Mouse (Mus musculus) forebrain, embryonic 15.5 days (tissue): Measurements from ENCODE around the gene Nsmf. TPM values are rescaled to one million over a fixed set of nuclear protein-coding genes. Genes with fewer than 3 reads are reported as not detected.
A peak's percentile ranks its signal among the peaks of the same experiment; 100 is the strongest.

Experiments used
- ATAC-seq: fragments of 200-750 bp; cut with Nextera tagmentation; replicated peaks from 2 replicates; pipeline ENCODE4 v1.8.0; 2017; ENCODE audit warnings: mild to moderate bottlenecking, moderate TSS enrichment, moderate library complexity
- H3K27ac ChIP-seq: fragments of 300-500 bp; sonication (generic); replicated peaks from 2 replicates; pipeline ENCODE4 v1.5.1; 2015; ENCODE audit warnings: mild to moderate bottlenecking, inconsistent platforms
- H3K27me3 ChIP-seq: fragments of 300-500 bp; sonication (generic); 2 replicates; pipeline ENCODE4 v1.6.1; 2015; ENCODE audit warnings: inconsistent platforms
- H3K36me3 ChIP-seq: fragments of 300-500 bp; sonication (generic); 2 replicates; pipeline ENCODE4 v1.6.1; 2015; ENCODE audit warnings: mild to moderate bottlenecking, inconsistent platforms
- H3K4me1 ChIP-seq: fragments of 300-500 bp; sonication (generic); 2 replicates; pipeline ENCODE4 v1.6.1; 2015; ENCODE audit warnings: inconsistent platforms
- H3K4me2 ChIP-seq: fragments of 300-500 bp; sonication (generic); replicated peaks from 2 replicates; pipeline ENCODE4 v1.6.1; 2015; ENCODE audit warnings: mild to moderate bottlenecking, inconsistent platforms
- H3K4me3 ChIP-seq: fragments of 300-500 bp; sonication (generic); 2 replicates; pipeline ENCODE4 v1.5.1; 2015; ENCODE audit warnings: mild to moderate bottlenecking, inconsistent platforms
- H3K9ac ChIP-seq: fragments of 300-500 bp; sonication (generic); replicated peaks from 2 replicates; pipeline ENCODE4 v1.6.1; 2015; ENCODE audit warnings: mild to moderate bottlenecking, inconsistent platforms
- H3K9me3 ChIP-seq: fragments of 300-500 bp; sonication (generic); 2 replicates; pipeline ENCODE4 v1.6.1; 2016; ENCODE audit warnings: inconsistent platforms
- whole genome bisulfite sequencing: fragments of 180-500 bp; shearing (Covaris S2); methylation state at CpG from one replicate; pipeline ENCODE4 v1.1.7; 2015; ENCODE audit warnings: mixed read lengths; 5-methylcytosine and 5-hydroxymethylcytosine counted together
- polyA plus RNA-seq: library from polyadenylated mRNA; unstranded; fragments of >200 nt; fragmentation: Nextera tagmentation; extraction: Ambion mirVana; gene quantifications from 2 replicates; pipeline ENCODE4 v1.2.1, GENCODE M21; 2015

Gene Nsmf
- polyA plus RNA-seq, result 194 and 209 TPM in 2 replicates

GRCm38 (mm10) chr2:25054221-25055067, at the start of gene Nsmf:
Nsmf (plus strand) TSS chr2:25054355.
- H3K27me3 ChIP-seq, result no peaks in the 10 kb centered on the region
- H3K36me3 ChIP-seq, result peaks cover 25% of the 10 kb centered on the region
- peak within 1 kb of the TSS; percentile 83 for H3K9ac ChIP-seq
- peak within 1 kb of the TSS; percentile 77 for H3K27ac ChIP-seq
- ATAC-seq, result peak; percentile 83
- H3K4me1 ChIP-seq, result peaks cover 25% of the 10 kb centered on the region
- H3K9me3 ChIP-seq, result no peaks in the 10 kb centered on the region
- H3K4me2 ChIP-seq, result peak within 1 kb of the TSS; percentile 89
- WGBS, result 4% methylated on average over 47 of the region's 47 CpGs
- peak within 1 kb of the TSS; percentile 80 for H3K4me3 ChIP-seq

DNA sequence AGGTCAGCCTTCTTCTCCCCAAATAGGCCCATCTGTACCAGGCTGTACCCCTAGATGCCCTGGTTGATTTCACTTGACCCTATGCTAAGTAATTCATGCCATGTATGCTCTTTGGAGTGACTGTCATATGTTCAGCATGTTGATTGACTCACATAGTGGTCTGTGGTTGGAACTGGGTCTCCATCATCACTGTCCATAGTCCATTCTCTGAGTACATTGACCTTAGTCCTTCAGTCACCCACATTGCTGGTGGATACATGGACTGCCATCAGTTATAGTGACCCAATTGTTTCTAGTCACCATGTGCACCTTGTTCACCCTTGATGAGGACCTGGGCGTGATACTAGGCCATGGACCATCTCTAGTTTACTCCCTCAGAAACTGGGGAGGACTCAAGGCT, 47.4 kb upstream of the Nsmf start:
- ATAC-seq, result no peak
- no peak overlapping the region for H3K4me2 ChIP-seq
- H3K9me3 ChIP-seq, result no peaks in the 10 kb centered on the region
- no peaks in the 10 kb centered on the region for H3K36me3 ChIP-seq
- WGBS, result 100% methylated on average over 1 of the region's 1 CpGs
- no peaks in the 10 kb centered on the region for H3K4me1 ChIP-seq
- no peaks in the 10 kb centered on the region for H3K27me3 ChIP-seq
- H3K9ac ChIP-seq, result no peak overlapping the region
- H3K27ac ChIP-seq, result no peak overlapping the region
- H3K4me3 ChIP-seq, result no peak overlapping the region

- Histone ChIP-seq H3K4me3 (no peak overlapping the region), H3K27me3 (no peaks in the 10 kb centered on the region), H3K36me3 (no peaks in the 10 kb centered on the region), H3K9me3 (no peaks in the 10 kb centered on the region), H3K9ac (no peak overlapping the region), H3K27ac (no peak overlapping the region), H3K4me2 (no peak overlapping the region), H3K4me1 (no peaks in the 10 kb centered on the region)
- no peak for ATAC-seq
Observed at GRCm38 (mm10) chr2:25008250-25008649, 45.9 kb upstream of the Nsmf start.

DNA sequence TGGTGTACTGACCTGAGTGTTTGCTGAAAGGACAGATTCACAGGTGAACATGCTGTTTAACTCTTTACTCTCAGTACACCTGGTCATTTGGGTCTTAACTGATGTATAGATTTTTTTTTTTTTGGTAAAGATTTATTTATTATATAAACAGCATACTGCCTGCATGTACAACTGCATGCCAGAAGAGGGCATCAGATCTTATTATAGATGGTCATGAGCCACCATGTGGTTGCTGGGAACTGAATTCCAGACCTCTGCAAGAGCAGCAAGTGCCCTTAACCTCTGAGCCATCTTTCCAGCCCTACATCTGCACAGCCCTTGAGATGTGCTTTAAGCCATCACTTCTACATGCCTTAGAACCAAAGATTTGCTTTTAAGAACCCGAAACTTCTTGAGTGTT, 31.5 kb upstream of the Nsmf start:
- no peak for ATAC-seq
- Histone ChIP-seq H3K4me3 (no peak overlapping the region), H3K9me3 (no peaks in the 10 kb centered on the region), H3K9ac (no peak overlapping the region), H3K27ac (no peak overlapping the region), H3K4me1 (no peaks in the 10 kb centered on the region), H3K4me2 (no peak overlapping the region), H3K27me3 (no peaks in the 10 kb centered on the region), H3K36me3 (no peaks in the 10 kb centered on the region)
- 92% methylated on average over 1 of the region's 1 CpGs for WGBS

- Histone ChIP-seq H3K27me3 (no peaks in the 10 kb centered on the region), H3K27ac (no peak overlapping the region), H3K4me3 (no peak overlapping the region), H3K36me3 (no peaks in the 10 kb centered on the region), H3K4me2 (no peak overlapping the region), H3K9ac (no peak overlapping the region), H3K9me3 (no peaks in the 10 kb centered on the region), H3K4me1 (no peaks in the 10 kb centered on the region)
- no peak for ATAC-seq
- WGBS, result 78% methylated on average over 1 of the region's 1 CpGs
Observed at GRCm38 (mm10) chr2:25025109-25025508, 29.0 kb upstream of the Nsmf start.

DNA sequence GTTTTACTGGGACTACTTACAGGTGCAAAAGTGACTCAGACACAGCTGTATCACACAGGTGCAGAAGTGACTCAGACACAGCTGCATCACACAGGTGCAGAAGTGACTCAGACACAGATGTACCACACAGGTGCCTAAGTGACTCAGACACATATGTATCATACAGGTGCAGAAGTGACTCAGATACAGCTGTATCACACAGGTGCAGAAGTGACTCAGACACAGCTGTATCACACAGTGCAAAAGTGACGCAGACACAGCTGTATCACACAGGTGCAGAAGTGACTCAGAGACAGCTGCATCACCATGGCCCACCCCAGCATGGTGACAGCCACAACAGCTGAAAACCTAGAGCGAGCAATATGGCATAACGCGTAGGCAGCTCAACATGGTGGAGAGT, 19.2 kb upstream of the Nsmf start:
- Histone ChIP-seq H3K4me2 (no peak overlapping the region), H3K4me1 (no peaks in the 10 kb centered on the region), H3K27ac (no peak overlapping the region), H3K9me3 (no peaks in the 10 kb centered on the region), H3K36me3 (no peaks in the 10 kb centered on the region), H3K4me3 (no peak overlapping the region), H3K9ac (no peak overlapping the region), H3K27me3 (no peaks in the 10 kb centered on the region)
- WGBS, result 94% methylated on average over 4 of the region's 4 CpGs
- no peak for ATAC-seq

DNA sequence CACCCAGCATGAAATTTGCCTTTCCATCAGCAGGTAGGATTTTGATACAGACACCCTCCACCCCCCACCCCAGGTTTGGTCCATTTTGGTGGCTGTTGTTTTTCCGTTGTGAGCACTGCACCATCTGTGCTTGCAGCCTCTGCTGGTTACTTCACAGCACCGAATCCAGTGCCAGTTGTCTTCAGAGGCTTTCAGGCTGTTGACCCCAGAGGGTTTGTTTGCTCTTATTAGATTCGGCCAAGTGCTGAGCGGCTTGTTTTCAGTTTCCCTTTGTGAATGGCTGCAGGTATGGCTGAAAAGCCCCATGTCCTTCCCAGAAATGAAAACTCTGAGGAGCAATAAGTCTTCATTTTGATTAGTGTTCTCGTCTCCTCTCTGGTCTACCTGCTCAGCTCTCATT, 14.1 kb upstream of the Nsmf start:
- H3K27ac ChIP-seq, result no peak overlapping the region
- no peak overlapping the region for H3K9ac ChIP-seq
- H3K36me3 ChIP-seq, result no peaks in the 10 kb centered on the region
- no peak overlapping the region for H3K4me3 ChIP-seq
- WGBS, result 85% methylated on average over 5 of the region's 5 CpGs
- H3K9me3 ChIP-seq, result no peaks in the 10 kb centered on the region
- H3K27me3 ChIP-seq, result no peaks in the 10 kb centered on the region
- no peaks in the 10 kb centered on the region for H3K4me1 ChIP-seq
- H3K4me2 ChIP-seq, result no peak overlapping the region
- ATAC-seq, result no peak

DNA sequence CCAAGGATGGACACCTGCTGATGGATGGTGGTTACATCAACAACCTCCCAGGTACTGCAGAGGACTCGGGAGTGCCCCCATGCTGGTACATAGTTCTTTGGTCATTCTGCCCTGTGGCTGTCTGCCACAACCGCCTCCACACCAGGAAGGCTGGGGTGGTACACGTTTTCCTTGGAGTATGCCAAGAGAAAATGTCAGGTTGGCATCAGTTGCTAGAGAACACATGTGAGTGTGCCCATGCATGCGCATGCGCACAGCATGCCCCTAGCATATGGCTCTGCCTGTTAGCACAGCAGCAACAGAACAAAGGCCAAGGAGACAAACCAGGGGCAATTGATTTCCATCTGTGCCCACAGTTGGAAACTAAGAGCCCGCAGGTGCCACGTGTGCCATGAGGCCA, 3.2 kb upstream of the Nsmf start:
- Histone ChIP-seq H3K4me1 (peaks cover 15% of the 10 kb centered on the region), H3K9me3 (no peaks in the 10 kb centered on the region), H3K27ac (no peak overlapping the region), H3K4me2 (no peak overlapping the region), H3K27me3 (no peaks in the 10 kb centered on the region), H3K4me3 (no peak overlapping the region), H3K36me3 (0 out of 2 replicates have a peak, but pooled peaks cover under 1% of the 10 kb centered on the region), H3K9ac (no peak overlapping the region)
- 85% methylated on average over 7 of the region's 7 CpGs for WGBS
- no peak for ATAC-seq

- ATAC-seq, result no peak
- no peak overlapping the region for H3K27ac ChIP-seq
Observed at GRCm38 (mm10) chr2:25051450-25051849, 2.7 kb upstream of the Nsmf start.

GRCm38 (mm10) chr2:25053101-25053500, 1.1 kb upstream of the Nsmf start:
- H3K9me3 ChIP-seq, result no peaks in the 10 kb centered on the region
- H3K4me2 ChIP-seq, result no peak overlapping the region
- no peak for ATAC-seq
- H3K4me1 ChIP-seq, result peaks cover 22% of the 10 kb centered on the region
- H3K27me3 ChIP-seq, result no peaks in the 10 kb centered on the region
- WGBS, result 93% methylated on average over 6 of the region's 6 CpGs
- no peak overlapping the region for H3K4me3 ChIP-seq
- H3K9ac ChIP-seq, result no peak overlapping the region
- no peak overlapping the region for H3K27ac ChIP-seq
- H3K36me3 ChIP-seq, result peaks cover 17% of the 10 kb centered on the region

More at GRCm38 (mm10) chr2:25051450-25051849, 2.7 kb upstream of the Nsmf start:
- Histone ChIP-seq H3K36me3 (0 out of 2 replicates have a peak, but pooled peaks cover 6% of the 10 kb centered on the region), H3K27me3 (no peaks in the 10 kb centered on the region), H3K4me1 (peaks cover 20% of the 10 kb centered on the region), H3K9ac (no peak overlapping the region), H3K9me3 (no peaks in the 10 kb centered on the region), H3K4me3 (no peak overlapping the region), H3K4me2 (no peak overlapping the region)
- WGBS, result 85% methylated on average over 8 of the region's 8 CpGs

DNA sequence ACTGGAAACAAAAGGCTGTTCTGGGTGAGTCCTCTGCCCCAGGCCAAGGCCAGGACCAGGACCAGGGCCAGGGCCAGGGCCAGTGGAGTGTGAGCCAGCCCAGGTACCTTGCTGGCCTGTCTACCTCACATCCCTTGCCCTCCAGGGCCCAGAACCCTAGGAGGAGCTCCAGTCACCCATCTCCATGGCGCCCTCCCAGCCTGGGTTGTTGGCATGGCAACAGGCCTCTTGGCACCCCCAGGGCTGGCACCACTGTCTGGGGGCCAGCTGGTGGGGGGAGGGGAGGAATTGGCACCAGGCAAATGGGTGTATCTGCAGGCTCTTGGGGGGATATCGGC, 882 bp downstream of the Nsmf start:
- 23% methylated on average over 2 of the region's 2 CpGs for WGBS
- ATAC-seq, result peak; percentile 46
- H3K9me3 ChIP-seq, result no peaks in the 10 kb centered on the region
- H3K27me3 ChIP-seq, result no peaks in the 10 kb centered on the region
- H3K27ac ChIP-seq, result peak overlapping the region; percentile 77
- peaks cover 30% of the 10 kb centered on the region for H3K36me3 ChIP-seq
- peak overlapping the region; percentile 83 for H3K9ac ChIP-seq
- H3K4me3 ChIP-seq, result peak overlapping the region; percentile 80
- peaks cover 25% of the 10 kb centered on the region for H3K4me1 ChIP-seq
- H3K4me2 ChIP-seq, result peak overlapping the region; percentile 89

- Histone ChIP-seq H3K9ac (peak overlapping the region; percentile 83), H3K27ac (peak overlapping the region; percentile 77), H3K4me3 (peak overlapping the region; percentile 80), H3K27me3 (no peaks in the 10 kb centered on the region), H3K9me3 (no peaks in the 10 kb centered on the region), H3K4me1 (peaks cover 25% of the 10 kb centered on the region), H3K4me2 (peak overlapping the region; percentile 89), H3K36me3 (peaks cover 35% of the 10 kb centered on the region)
- peak; percentile 21; the same call in 1 of the 2 replicates for ATAC-seq
- 77% methylated on average over 21 of the region's 21 CpGs for WGBS
Observed at GRCm38 (mm10) chr2:25055409-25056155, 1.4 kb downstream of the Nsmf start.
